Mouse (Mus musculus) MEL (cell line): ENCODE results near the gene Mndal.
"Not testable (repeated sequence)": the region's sequence is repeated elsewhere in the genome, so short reads cannot be mapped to it uniquely, and the experiment has no call there.

Experiments used
- CHD1 ChIP-seq: IDR thresholded peaks from 2 replicates; pipeline ENCODE4 v1.6.1; 2012; ENCODE audit warnings: low read depth, mild to moderate bottlenecking, inconsistent platforms, low read length, improper control_type of control experiment
- CTCF ChIP-seq, 3 experiments: IDR thresholded peaks in 2 of 3; conservative IDR thresholded peaks in 1 of 3; 2 replicates each; pipeline ENCODE4 v1.5.1; 2011 to 2012; ENCODE audit warnings: low read length in 3 of 3, low read depth in 2 of 3, mild to moderate bottlenecking in 2 of 3, improper control_type of control experiment in 1 of 3, inconsistent platforms in 1 of 3, mixed read lengths in 1 of 3, moderate library complexity in 1 of 3; ENCODE audit not compliant: control insufficient read depth in 1 of 3, insufficient read depth in 1 of 3, poor library complexity in 1 of 3, severe bottlenecking in 1 of 3
- ETS1 ChIP-seq: IDR thresholded peaks from 2 replicates; pipeline ENCODE4 v1.6.1; 2012; ENCODE audit warnings: low read depth, mild to moderate bottlenecking, inconsistent platforms, low read length, improper control_type of control experiment, moderate library complexity
- KAT2A ChIP-seq: conservative IDR thresholded peaks from 2 replicates; pipeline ENCODE4 v1.6.1; 2012; ENCODE audit warnings: low read depth, low read length, improper control_type of control experiment, inconsistent platforms
- MEF2A ChIP-seq: IDR thresholded peaks from 2 replicates; pipeline ENCODE4 v1.6.1; 2014; ENCODE audit warnings: low read depth, mild to moderate bottlenecking, inconsistent platforms, low read length, improper control_type of control experiment; ENCODE audit not compliant: poor library complexity, insufficient replicate concordance, severe bottlenecking; ENCODE audit errors: extremely low read depth
- POLR2A ChIP-seq, 2 experiments: IDR thresholded peaks; 2 replicates each; pipeline ENCODE4 v1.6.1; 2011 to 2012; ENCODE audit warnings: low read length in 2 of 2, mild to moderate bottlenecking in 2 of 2, control low read depth in 1 of 2, improper control_type of control experiment in 1 of 2, low read depth in 1 of 2, moderate library complexity in 1 of 2; ENCODE audit not compliant: control insufficient read depth in 1 of 2, insufficient read depth in 1 of 2, poor library complexity in 1 of 2
- POLR2AphosphoS2 ChIP-seq: IDR thresholded peaks from 2 replicates; pipeline ENCODE4 v1.6.1; 2011; ENCODE audit warnings: low read length, improper control_type of control experiment
- USF2 ChIP-seq, 2 experiments: IDR thresholded peaks; 2 replicates each; pipeline ENCODE4 v1.6.1; 2011 to 2012; ENCODE audit warnings: improper control_type of control experiment in 2 of 2, low read length in 2 of 2, borderline replicate concordance in 1 of 2, inconsistent platforms in 1 of 2, low read depth in 1 of 2, mild to moderate bottlenecking in 1 of 2; ENCODE audit not compliant: insufficient read depth in 1 of 2
- ZC3H11A ChIP-seq: IDR thresholded peaks from 2 replicates; pipeline ENCODE4 v1.6.1; 2012; ENCODE audit warnings: low read depth, mild to moderate bottlenecking, inconsistent platforms, low read length, improper control_type of control experiment
- ZKSCAN1 ChIP-seq: IDR thresholded peaks from 2 replicates; pipeline ENCODE4 v1.6.1; 2012; ENCODE audit warnings: low read depth, mild to moderate bottlenecking, inconsistent platforms, low read length, improper control_type of control experiment, moderate library complexity
- ZMIZ1 ChIP-seq: IDR thresholded peaks from 2 replicates; pipeline ENCODE4 v1.6.1; 2012; ENCODE audit warnings: low read depth, mild to moderate bottlenecking, inconsistent platforms, low read length, improper control_type of control experiment, moderate library complexity

- TF ChIP-seq CTCF (IDR thresholded peaks at IDR 0.05 in 2 of 3, conservative IDR thresholded peaks at IDR 0.05 in 1 of 3; ENCODE audit: control insufficient read depth in 1 of 3, insufficient read depth in 1 of 3, low read depth in 2 of 3, low read length in 3 of 3, poor library complexity in 1 of 3, severe bottlenecking in 1 of 3); ZMIZ1; POLR2A (IDR thresholded peaks at IDR 0.05; ENCODE audit: control insufficient read depth in 1 of 2, insufficient read depth in 1 of 2, low read depth in 1 of 2, low read length in 2 of 2, poor library complexity in 1 of 2); KAT2A; ZC3H11A; USF2 (IDR thresholded peaks at IDR 0.05; ENCODE audit: borderline replicate concordance in 1 of 2, insufficient read depth in 1 of 2, low read depth in 1 of 2, low read length in 2 of 2); MEF2A; POLR2AphosphoS2; ETS1; CHD1; ZKSCAN1: not testable (repeated sequence)
These were observed 121.4 kb downstream of the Mndal start for GRCm38 (mm10) chr1:173820794-173821480.
